Mouse (Mus musculus) kidney, adult 11 months (tissue): ENCODE results near the gene Tmem254a.
"Not testable (repeated sequence)": the region's sequence is repeated elsewhere in the genome, so short reads cannot be mapped to it uniquely, and the experiment has no call there.

ENCODE experiments used
- DNase-seq: peaks from one replicate; pipeline ENCODE4 v3.0.0; 2022

The Tmem254a gene

DNA sequence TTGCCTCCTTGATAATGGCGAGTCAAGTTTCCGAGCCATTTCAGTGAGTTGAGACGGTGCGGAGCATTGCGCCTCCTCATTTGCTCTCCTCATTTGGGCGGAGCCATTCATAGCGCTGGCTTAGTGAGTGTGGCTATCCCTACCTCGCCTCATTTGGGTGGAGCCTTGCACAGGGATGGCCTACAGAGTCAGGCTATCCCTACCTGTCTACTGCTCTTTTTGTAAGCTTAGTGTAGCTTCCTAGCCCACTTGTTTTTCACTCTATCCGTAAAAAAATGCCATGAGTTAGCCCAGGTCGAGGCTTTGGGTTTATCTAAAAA, at the start of gene Tmem254a:
Gene Tmem254a (minus strand): TSS at position 111 of the 320 bp plus-strand sequence.
- DNase-seq = not testable (repeated sequence)

DNA sequence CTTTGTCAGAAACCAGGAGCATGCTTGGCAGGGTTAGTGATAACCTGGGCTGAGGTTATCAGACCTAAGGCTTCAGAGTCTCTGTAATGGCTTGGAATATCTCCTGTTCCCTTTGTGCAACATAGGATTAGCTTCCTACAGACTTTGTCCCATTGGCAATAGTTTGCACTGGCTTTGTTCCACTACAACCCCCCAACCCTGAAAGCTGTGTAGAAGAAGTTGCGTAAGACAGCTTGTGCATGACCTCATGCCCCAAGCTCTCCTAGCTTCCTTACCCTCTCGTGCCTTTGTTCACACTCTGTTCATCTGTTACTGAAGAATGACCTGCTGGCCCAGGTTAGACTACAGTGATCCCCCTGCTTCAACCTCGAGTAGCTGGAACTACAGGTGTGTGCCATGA, 30.4 kb upstream of the Tmem254a start:
- not testable (repeated sequence) for DNase-seq

DNA sequence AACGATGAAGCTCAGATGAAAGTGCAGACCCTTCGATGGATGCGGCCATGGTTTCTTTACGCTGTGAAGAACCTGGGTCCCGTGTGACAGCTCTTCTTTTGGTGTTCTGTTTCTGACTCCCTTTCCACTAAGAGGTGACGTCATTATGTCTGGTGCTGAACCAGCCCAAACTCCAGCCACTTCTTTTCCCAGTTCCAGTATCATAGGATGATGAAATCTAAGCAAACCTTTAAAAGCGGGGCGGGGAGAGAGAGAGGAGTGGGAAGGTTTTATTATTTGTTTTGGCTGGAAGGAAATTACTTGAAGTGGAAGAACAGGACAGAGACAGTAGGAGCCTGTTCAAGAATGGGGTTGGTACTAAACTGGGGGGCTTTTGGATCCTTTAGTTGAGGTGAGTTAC, 10.5 kb upstream of the Tmem254a start, which contains the start of gene Cphx1:
Gene Cphx1 (plus strand): TSS at position 301 of the 400 bp plus-strand sequence.
- DNase-seq = not testable (repeated sequence)

DNA sequence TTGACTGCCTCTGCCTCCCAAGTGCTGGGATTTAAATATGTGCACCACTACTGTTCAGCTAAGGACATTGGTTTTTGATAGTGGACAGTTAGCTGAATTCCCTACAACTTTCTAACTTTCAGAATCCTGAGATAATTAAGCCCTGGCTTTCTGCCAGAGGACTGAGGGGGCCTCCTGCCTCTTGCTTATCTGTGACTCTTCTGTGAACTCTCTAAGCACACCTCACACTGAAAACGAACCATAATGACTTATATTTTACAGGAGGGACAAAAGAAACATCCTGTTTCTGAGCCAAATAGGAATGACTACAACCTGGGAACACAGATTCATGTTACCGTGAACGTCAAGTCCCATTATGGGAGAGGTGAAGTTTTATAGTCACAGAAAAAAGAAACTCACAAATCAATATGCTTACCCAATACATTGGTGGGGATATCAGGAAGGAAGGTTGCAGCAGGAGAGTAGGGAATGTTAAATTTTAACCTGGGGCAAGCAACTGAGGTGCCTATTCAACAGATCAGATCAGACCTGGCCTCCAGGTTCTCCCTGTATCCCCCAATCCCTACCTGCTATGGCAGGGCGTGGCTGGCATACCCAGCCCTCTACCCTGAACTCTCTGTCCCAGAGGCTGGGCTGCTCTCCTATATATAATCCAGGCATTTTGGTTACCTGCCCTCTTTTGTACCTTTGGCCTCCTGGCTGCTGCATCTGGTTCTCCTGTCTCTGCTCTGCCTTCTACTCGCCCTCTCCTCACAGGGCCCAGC, 9.6 kb upstream of the Tmem254a start:
- DNase-seq = not testable (repeated sequence)

DNA sequence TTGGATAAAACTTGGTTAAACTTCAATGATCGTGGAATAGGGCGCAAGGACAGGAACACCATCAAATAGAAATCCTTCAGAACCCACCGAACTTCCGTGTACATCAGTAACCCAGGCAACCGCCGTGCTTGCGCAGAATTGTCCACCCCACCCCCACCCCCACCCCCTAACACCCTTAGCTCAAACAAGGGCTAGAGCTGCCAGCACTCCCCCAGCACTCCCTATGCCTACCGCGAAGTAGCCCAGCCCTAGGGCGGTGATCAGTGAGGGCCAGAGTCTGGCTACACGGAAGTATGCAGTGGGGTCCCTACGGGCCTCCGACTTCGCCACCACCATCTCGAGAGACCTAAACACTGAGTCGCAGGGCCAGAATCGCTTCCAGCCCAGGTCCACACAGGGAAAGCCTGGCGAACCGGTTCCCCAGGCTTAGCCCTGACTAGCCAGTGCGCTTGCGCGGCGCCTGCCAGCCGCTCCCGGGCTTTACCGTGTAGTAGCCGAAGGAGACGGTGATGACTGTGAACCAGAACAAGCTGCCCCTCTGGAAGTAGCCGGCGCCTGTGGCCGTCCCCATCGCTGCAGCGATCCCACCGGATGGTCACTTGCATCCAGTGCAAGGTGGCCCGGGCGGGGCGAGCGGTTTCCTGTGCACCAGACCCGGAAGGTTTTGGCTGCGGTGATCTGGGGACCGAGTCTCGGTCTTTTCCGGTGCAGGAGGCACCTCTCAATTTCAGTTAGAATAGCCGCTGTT, 484 bp downstream of the Tmem254a start:
- not testable (repeated sequence) for DNase-seq

DNA sequence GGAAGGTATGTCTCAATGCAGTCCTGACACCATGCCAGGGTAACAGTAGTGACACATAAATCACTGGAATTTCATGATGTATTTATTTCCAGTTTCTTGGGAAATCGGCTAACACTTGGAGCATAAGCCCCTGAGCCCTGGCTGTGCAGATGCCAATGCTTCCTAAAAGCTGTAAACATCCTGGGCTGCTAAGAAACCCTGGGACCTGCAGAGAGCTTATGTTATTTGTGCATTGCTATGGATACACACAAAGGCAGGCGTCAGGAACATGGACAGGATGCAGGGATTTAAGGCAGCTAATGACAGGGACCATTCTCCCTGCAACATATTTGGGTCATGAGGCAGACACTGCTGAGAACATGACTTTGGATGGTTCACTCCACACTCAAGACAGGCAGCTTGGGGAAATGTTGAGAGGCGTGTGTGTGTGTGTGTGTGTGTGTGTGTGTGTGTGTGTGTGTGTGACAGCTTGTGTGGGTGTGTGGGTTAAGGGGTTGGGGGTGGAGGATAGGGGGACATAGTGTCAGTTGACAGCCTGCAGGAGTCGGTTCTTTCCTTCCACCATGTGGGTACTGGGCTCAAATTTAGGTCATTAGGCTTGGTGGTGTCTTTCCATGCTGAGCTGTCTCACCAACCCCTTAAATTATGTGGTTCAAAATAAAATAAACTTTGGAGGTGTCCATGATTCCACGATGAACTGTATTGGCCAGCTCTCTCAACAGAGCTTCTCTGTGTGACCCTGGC, 8.9 kb downstream of the Tmem254a start:
- not testable (repeated sequence) for DNase-seq

DNA sequence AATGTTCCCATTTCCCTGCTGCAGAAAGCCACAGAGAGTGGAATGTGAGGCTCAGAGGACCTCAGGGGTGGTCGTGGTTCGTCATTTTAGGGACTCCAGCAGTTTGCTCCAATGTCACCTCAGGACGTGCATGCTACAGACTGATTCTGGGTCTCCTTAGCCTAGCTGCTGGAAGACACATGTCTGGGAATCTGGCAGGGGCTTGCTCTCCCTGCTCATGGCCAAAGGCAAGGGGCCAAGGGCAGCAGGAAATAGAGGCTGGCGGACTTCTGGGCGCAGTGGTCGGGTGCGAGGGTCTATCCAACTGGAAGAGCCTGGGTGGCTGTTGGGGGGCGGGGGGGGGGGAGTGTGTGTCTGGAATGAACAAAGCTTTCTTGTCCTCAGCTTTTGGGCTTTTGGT, 18.5 kb downstream of the Tmem254a start:
- not testable (repeated sequence) for DNase-seq

DNA sequence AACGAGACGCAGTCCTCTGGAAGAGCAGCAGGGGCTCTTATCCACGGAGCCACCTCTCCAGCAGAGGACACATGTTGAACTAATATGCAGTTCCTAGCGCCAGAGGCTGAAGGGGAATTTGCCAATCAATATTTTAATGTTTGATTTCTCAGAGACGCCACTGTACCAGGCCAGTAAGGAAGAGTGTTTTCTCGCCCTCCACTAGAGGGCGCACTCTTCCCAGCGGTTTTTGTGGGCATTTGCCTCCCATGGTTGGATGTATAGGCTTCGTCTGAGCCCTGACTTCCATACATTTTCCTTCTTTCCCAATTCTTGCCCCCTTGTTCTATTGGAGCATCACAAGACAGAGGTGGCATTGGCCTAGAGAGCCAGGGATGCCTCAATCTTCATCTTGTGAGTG, 20.2 kb downstream of the Tmem254a start:
- DNase-seq = not testable (repeated sequence)

DNA sequence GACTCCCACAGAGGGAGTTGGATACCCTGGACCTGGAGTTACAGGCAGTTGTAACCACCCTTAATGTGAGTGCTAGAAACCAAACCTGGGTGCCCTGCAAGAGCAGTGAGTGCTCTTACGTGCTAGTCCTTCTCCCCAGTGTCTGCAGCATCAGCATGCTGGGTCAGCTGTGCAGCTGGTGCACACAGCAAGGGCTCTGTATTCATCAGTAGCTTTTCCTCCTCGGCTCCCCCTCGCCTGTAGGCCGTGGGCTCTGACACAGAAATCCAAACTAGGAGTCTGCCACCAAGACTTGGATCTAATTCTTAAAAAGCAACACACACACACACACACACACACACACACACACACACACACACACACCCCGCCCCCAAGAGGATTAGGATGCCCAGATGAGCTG, 22.2 kb downstream of the Tmem254a start:
- not testable (repeated sequence) for DNase-seq

DNA sequence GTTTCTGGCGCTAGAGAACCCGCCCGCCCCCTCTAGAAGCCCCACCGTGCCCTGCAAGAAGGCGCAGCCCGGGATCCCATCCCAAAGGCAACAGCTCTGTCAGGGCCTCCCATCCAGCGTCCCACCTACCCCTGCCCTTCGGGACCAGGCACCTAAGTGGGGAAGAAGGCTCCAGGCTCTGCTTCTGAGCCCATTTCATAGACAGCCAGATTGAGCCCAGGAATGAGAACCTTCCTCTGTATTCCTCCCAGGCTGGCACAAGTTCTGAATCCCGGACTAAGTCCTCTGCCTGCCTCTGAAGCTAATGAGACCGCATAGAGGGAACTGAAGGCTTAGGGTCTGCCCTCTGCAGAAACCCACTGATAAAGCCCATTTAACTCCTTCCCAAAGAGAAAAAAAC, 24.5 kb downstream of the Tmem254a start, which contains the start of gene Plac9a:
Gene Plac9a (minus strand): TSS at position 101 of the 400 bp plus-strand sequence.
- not testable (repeated sequence) for DNase-seq

DNA sequence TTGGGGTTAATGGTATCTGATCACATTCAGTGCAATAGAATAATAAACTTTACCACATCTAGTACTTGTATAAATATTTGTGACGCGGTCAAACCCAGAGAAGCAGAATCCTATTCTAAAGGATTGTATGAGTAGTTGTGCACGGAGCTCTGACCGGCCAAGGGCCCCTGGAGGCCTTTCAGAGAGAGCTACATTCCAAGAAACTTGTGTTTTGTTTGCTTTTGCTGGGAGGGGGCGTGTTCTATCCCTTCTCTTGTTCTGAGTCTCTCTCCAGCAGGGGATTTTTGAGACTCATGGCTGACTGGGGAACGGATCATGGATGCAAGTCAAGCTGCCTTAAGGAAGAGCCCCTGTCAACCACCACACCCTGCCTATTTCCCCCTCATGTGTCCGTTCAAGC, 31.8 kb downstream of the Tmem254a start:
- DNase-seq = not testable (repeated sequence)

DNA sequence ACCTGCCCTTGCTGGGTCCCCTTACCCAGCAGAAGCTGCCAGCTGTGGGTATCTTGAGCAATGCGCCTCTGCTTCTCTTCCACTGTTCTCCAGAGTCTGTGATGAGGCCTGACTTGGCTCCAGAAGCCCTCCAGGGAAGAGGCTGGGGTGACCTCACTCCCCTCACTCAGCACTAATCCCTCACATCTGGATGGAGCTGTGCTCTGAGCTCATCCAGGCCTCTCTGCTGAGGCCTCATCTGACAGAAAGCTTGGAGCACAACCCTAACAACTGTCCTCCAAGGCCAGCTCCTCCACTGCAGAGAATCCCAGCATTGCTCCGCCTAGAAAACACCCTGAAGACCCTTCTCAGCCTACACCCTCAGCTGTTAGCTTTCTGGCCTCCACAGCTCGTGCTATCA, 32.9 kb downstream of the Tmem254a start:
- DNase-seq = not testable (repeated sequence)

DNA sequence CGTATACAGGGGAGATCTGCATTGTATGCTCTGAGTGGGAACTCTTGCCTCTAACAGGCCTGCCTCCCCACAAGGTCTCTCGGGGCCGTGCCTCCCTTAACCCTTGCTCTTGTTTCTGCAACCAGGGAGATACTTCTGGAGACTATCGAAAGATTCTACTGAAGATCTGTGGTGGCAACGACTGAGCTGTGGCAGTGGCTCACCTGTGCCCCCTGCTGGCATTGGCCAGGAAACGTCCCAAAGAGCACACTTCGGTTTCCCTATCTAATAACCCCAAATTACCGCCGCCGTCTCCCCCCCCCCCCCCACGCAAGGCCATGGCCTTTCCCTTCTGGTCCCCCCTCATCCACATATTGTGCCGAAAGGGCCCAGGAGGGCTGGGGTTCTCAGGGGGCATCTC, 41.6 kb downstream of the Tmem254a start:
- not testable (repeated sequence) for DNase-seq

DNA sequence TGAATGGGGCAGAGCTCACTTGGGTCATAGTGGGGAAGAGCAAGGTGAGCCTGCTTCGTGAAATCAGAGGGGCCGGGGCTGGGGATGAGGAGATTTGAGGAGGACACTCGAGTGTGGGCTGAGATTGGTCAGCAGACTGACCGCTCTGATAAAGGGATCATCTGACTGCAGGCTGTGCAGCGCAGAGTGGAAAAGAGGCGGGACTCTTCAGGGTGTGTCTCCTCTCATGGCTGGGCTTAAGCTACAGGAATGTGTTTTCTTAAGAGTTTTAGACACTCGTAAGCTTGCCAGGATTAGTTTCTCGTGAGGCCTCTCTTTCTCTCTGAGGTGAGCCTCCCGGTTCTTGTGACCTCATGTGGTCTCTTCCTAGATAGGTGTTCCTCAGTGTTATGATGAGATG, 45.7 kb downstream of the Tmem254a start:
- not testable (repeated sequence) for DNase-seq

DNA sequence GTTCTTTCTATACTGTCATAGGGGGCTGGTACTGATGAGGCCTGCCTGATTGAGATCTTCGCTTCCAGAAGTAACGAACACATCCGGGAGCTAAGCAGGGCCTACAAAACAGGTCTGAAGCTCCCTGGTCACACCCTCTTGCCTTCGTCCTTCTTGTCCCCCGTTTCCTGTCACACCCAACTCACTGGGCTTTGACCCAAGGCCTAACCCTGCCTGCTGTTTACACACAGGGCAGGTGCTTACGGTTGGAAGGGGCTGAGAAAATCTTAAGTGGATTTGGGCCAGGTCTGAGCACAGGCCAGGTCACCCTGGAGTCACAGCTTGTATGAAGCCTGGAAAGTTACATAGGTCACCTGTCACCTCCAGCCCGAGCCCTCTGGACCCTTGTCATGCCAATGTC, 50.8 kb downstream of the Tmem254a start:
- not testable (repeated sequence) for DNase-seq
